Mouse (Mus musculus): Measurements from ENCODE around the gene Neurl1a.

DNA sequence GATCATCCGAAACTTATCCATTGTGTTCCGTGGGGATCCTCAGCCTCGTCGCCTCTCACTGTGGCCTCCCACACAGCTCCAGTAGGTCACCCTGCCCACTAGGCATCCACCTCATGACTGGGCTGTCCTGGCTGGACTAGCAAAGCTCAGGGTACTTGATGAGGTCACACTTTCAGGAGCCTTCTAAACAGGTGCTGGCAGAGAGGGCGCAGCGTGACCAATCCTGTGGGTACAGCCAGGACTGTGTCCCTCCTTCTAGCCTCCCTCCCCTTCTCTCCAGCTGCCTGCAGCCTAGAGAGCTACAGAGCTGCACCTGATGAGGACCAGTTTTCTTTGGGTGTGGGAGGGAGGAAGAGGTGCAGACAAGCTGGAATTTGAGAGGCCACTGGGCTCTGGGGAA is 34.5 kb upstream of the Neurl1a start, which contains the start of gene Calhm1:
- no peak for TF ChIP-seq CTCF (IDR thresholded peaks at IDR 0.05; ENCODE audit: insufficient read depth, low read length)
- no peak for TF ChIP-seq POLR2A (IDR thresholded peaks at IDR 0.05; ENCODE audit: borderline replicate concordance, extremely low read depth, low read depth, low read length)
